Mouse (Mus musculus) macrophage (primary cell): ENCODE measurements around the gene Tmem107. TPM values are rescaled to one million over a fixed set of nuclear protein-coding genes. Genes with fewer than 3 reads are reported as not detected.

Experiments used
- H3K27ac ChIP-seq: fragments of 350-480 bp; formaldehyde crosslinking; 2 replicates; pipeline ENCODE4 v1.9.0; 2021
- H3K36me3 ChIP-seq: fragments of 350-480 bp; formaldehyde crosslinking; 2 replicates; pipeline ENCODE4 v1.9.0; 2021; ENCODE audit errors: inconsistent target
- H3K4me3 ChIP-seq: fragments of 350-480 bp; formaldehyde crosslinking; 2 replicates; pipeline ENCODE4 v1.9.0; 2021; ENCODE audit errors: inconsistent target
- H3K79me2 ChIP-seq: fragments of 350-480 bp; formaldehyde crosslinking; 2 replicates; pipeline ENCODE4 v1.9.0; 2021; ENCODE audit errors: inconsistent target
- WGBS: methylation state at CpG from one replicate; pipeline ENCODE4 v1.1.7; 2026; ENCODE audit warnings: inconsistent platforms; ENCODE audit not compliant: missing documents; 5-methylcytosine and 5-hydroxymethylcytosine counted together
- polyA plus RNA-seq: library from polyadenylated mRNA; stranded (reverse); fragments of 250-400 nt; gene quantifications from 3 replicates; pipeline ENCODE4 v1.2.4, GENCODE M21; 2018; ENCODE audit warnings: inconsistent platforms
- total RNA-seq, 78 experiments: library from RNA; depleted of rRNA; stranded (reverse); fragments of 250-400 nt; gene quantifications; 1 replicate in 9 of 78; 2 replicates in 24 of 78; 3 replicates in 43 of 78; 4 replicates in 2 of 78; pipeline ENCODE4 v1.2.4; 2018; ENCODE audit warnings: inconsistent platforms in 56 of 78

Gene Tmem107
- total RNA-seq (2018; cell fraction: chromatin; rRNA removed) = 1 to 10 TPM in 7 of 26 experiments, under 1 TPM in 1, not detected in 18; 0.79 to 3.1 (median 1.5) TPM
- 1 to 10 TPM; 1.9 to 5.8 (median 3.9) TPM for total RNA-seq (2018; cell fraction: cytosol; rRNA removed)
- 1 to 10 TPM in 18 of 26 experiments, under 1 TPM in 1, not detected in 7; 0.86 to 6.4 (median 2.7) TPM for total RNA-seq (2018; cell fraction: nucleus; rRNA removed)
- polyA plus RNA-seq = 4.1 to 7.3 TPM (median 4.2 TPM) in 3 replicates

- H3K79me2 ChIP-seq = no peaks in the 10 kb centered on the region
These were observed at the start of gene Tmem107 for GRCm38 (mm10) chr11:69070590-69071222. TSS of gene Tmem107 (plus strand) at chr11:69070806.

GRCm38 (mm10) chr11:69026562-69026961 lies 44.0 kb upstream of the Tmem107 start:
- peaks cover 37% of the 10 kb centered on the region for H3K36me3 ChIP-seq
- WGBS = 93% methylated on average over 3 of the region's 3 CpGs
- H3K79me2 ChIP-seq = no peaks in the 10 kb centered on the region
- no peak overlapping the region for H3K4me3 ChIP-seq
- no peak overlapping the region for H3K27ac ChIP-seq

More at GRCm38 (mm10) chr11:69070590-69071222, at the start of gene Tmem107:
- no peaks in the 10 kb centered on the region for H3K36me3 ChIP-seq
- H3K4me3 ChIP-seq = peak within 1 kb of the TSS; percentile 63
- under 1% methylated on average over 47 of the region's 47 CpGs for WGBS
- peak within 1 kb of the TSS; percentile 63 for H3K27ac ChIP-seq

DNA sequence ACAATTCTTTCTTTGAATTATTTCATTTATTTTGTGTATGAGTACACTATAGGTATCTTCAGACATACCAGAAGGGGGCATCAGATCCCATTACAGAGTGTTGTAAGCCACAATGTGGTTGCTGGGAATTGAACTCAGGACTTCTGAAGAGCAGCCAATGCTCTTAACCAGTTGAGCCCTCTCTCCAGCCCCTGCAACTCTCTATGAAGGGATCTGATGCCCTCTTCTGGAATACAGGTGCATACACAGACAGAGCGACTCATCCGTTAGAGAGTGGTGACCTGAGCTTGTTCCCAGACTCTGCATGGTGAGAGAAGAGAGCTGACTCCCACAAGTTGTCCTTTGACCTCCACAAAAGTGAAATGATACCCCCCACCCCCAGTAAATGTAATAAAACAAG lies 41.8 kb upstream of the Tmem107 start:
- H3K27ac ChIP-seq = no peak overlapping the region
- H3K79me2 ChIP-seq = no peaks in the 10 kb centered on the region
- H3K4me3 ChIP-seq = no peak overlapping the region
- 95% methylated on average over 2 of the region's 2 CpGs for WGBS
- H3K36me3 ChIP-seq = peaks cover 24% of the 10 kb centered on the region

DNA sequence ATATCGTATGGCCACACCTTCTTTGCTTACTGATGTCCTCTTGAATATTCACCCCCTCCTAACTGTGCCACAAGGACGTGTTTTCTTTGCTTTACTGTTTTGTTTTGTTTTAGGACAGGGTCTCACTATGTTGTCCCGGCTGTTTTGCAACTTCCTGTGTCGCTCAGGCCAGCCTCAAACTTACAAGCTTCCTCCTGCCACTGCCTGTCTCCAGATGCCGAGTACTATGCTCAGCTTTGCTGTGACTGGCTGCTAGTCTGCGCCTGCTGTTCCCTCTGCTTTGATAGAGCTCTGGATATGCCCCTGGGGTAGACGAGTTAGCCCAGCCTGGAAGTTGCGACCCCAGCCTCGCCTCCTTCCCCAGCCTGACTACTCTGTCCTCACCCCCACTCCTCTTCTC lies 37.1 kb upstream of the Tmem107 start:
- Histone ChIP-seq H3K36me3 (no peaks in the 10 kb centered on the region; the same call in 1 of the 2 replicates), H3K4me3 (no peak overlapping the region), H3K79me2 (no peaks in the 10 kb centered on the region), H3K27ac (peak overlapping the region; percentile 45)
- WGBS = 22% methylated on average over 9 of the region's 9 CpGs

GRCm38 (mm10) chr11:69034585-69034984 lies 36.0 kb upstream of the Tmem107 start:
- WGBS = 89% methylated on average over 3 of the region's 3 CpGs
- H3K4me3 ChIP-seq = no peak overlapping the region
- H3K79me2 ChIP-seq = no peaks in the 10 kb centered on the region
- no peak overlapping the region for H3K27ac ChIP-seq
- H3K36me3 ChIP-seq = no peaks in the 10 kb centered on the region

DNA sequence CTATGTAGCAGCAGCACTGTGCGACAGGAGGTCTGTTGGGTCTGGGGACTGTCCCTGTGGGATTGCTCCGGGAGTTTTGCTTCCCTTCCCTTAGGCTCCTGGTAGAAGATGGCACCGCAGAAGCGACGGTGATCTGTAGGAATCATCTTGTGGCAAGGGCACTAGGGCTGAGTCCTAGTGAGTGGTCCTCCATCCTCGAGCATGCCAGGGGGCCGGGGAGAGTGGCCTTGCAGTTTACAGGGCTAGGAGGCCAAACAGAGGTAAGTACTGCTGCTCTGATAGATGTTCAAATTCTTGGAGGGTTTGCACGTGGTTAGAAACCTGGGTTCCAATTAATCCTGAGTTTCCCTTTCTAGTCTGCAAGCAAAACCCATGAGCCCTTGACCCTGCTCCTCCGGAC lies 35.2 kb upstream of the Tmem107 start:
- Histone ChIP-seq H3K79me2 (no peaks in the 10 kb centered on the region), H3K4me3 (no peak overlapping the region), H3K36me3 (no peaks in the 10 kb centered on the region), H3K27ac (peak overlapping the region; percentile 10; the same call in 1 of the 2 replicates)
- 90% methylated on average over 9 of the region's 9 CpGs for WGBS

DNA sequence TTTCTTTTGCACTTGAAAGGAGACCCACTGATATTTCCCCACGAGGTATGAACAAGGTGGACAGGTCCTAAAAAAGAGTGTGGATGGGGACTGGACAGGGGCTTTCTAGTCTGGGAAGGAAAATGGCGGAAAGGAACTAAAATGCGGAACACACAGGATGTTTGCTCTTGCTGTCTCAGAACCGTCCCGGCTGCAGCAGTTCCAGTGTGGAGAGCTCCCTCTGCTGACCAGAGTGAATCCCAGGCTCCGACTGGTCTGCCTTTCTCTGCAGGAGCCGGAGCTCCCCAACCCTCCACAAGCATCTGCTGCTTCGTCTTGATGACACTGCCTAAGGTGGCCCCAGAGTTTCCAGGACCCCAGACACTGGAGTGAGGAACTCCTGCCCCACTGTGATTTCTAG lies 34.8 kb upstream of the Tmem107 start:
- no peaks in the 10 kb centered on the region for H3K79me2 ChIP-seq
- H3K4me3 ChIP-seq = no peak overlapping the region; the same call in 1 of the 2 replicates
- H3K36me3 ChIP-seq = no peaks in the 10 kb centered on the region
- WGBS = 5% methylated on average over 8 of the region's 8 CpGs
- H3K27ac ChIP-seq = peak overlapping the region; percentile 10; the same call in 1 of the 2 replicates

- Histone ChIP-seq H3K27ac (peak overlapping the region; percentile 3; the same call in 1 of the 2 replicates), H3K36me3 (no peaks in the 10 kb centered on the region), H3K79me2 (no peaks in the 10 kb centered on the region), H3K4me3 (peak overlapping the region; percentile 68)
- WGBS = 11% methylated on average over 17 of the region's 20 CpGs
These were observed 33.9 kb upstream of the Tmem107 start for GRCm38 (mm10) chr11:69036486-69037230.

DNA sequence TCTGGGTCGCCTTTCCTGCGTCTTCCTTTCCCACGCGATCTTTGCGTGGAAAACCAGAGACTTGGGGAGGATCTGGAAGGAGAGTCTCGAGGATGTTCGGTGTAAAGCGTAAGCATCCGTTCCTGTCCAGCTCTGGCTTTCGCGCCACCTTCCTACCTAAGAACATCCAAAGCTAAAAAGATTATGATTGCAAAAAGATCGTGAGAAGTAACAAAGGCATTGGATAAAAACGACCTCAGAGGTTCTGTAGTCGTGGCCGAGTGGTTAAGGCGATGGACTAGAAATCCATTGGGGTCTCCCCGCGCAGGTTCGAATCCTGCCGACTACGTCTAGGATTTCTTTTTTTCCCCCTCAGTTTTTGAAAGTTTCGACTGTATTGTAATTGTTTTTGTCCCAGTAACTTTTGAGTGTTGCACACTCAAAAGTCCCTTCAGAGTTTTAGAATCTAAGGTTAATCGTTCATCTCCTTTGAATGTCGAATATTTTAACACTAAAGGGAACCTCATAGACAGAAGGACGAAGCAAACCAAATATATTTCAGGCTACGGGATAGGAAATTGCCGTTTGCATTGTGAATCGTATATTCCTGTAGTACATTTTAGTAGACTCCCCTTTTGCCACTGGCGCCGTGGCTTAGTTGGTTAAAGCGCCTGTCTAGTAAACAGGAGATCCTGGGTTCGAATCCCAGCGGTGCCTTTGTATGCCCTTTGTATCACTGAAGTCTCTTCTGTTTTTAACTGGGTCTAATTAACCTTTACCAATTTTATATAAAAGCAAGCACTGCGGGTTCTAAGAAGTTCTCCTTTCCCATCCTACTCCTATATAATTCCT lies 33.2 kb upstream of the Tmem107 start:
- peak overlapping the region; percentile 3; the same call in 1 of the 2 replicates for H3K27ac ChIP-seq
- H3K79me2 ChIP-seq = no peaks in the 10 kb centered on the region
- H3K4me3 ChIP-seq = peak overlapping the region; percentile 68
- no peaks in the 10 kb centered on the region for H3K36me3 ChIP-seq
- under 1% methylated on average over 34 of the region's 34 CpGs for WGBS

GRCm38 (mm10) chr11:69038173-69038572 lies 32.4 kb upstream of the Tmem107 start:
- WGBS = 93% methylated on average over 5 of the region's 5 CpGs
- H3K4me3 ChIP-seq = no peak overlapping the region
- no peak overlapping the region for H3K27ac ChIP-seq
- H3K36me3 ChIP-seq = no peaks in the 10 kb centered on the region
- H3K79me2 ChIP-seq = no peaks in the 10 kb centered on the region

DNA sequence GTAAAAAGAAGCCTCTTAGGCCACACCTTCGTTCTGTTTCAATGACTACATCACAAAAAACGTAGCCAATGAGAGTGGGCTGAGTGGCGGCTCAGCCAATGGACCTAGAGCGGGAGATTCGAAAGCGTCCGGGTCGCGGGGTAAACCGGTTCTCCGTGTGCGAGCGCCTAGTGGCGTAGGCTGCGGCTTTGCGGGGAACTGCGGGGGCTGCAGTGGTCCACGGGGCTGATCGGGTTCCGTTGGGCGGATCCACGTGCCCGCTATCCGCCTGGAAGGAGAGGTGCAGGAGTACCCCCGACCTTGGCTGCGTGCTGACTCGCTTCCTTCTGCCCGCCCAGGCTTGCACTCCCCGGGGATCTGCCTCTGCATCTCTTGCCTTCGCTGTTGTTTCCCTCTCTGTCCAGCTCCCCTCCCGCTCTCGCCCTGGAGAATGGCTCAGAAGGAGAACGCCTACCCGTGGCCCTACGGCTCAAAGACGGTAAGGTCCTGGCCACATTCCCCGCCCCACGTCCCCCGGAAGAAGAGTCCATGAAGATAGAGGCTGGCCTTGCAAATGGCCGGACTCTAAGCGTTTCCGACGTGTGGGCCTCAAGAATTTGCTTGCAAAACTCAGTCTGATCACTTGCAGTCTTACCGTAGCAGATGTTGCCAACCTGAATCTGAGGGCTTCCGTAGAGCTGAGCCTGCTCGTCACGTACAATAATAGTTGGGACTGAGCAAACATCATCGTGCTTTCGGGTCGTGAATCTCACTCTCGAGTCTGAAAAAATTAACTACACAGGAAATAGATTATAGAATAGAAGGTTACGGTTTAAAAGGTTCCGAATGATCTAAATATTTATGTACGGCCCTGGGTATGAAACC lies 24.8 kb upstream of the Tmem107 start, which contains the start of gene Aurkb:
Gene Aurkb (plus strand): TSS at position 117 of the 864 bp plus-strand sequence.
- Histone ChIP-seq H3K4me3 (peak within 1 kb of the TSS; percentile 79), H3K79me2 (peaks cover 48% of the 10 kb centered on the region), H3K27ac (peak within 1 kb of the TSS; percentile 86), H3K36me3 (no peaks in the 10 kb centered on the region)
- WGBS = under 1% methylated on average over 54 of the region's 54 CpGs

DNA sequence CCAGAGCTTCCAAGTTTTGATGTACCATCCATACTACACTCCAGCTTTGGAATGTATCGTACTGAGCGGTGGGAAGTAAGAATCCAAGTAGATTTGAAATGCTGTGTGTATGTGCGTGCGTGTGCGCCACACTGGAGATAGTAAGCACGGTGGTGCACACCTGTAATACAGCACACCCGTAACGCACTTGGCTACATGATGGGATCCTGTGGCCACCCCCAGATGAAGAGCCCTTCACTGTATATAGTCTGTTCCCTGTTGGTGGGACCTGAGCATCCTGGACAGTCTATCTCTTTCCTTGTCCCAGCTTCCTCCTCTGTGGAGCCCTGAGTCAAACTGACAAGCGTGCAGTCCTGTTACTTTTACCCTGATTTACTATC lies 24.2 kb upstream of the Tmem107 start:
- 32% methylated on average over 9 of the region's 9 CpGs for WGBS
- Histone ChIP-seq H3K4me3 (peak overlapping the region; percentile 79), H3K36me3 (no peaks in the 10 kb centered on the region), H3K79me2 (peaks cover 49% of the 10 kb centered on the region), H3K27ac (peak overlapping the region; percentile 86)

GRCm38 (mm10) chr11:69047592-69047991 lies 23.0 kb upstream of the Tmem107 start:
- Histone ChIP-seq H3K4me3 (no peak overlapping the region), H3K36me3 (no peaks in the 10 kb centered on the region), H3K27ac (no peak overlapping the region), H3K79me2 (peaks cover 49% of the 10 kb centered on the region)
- 95% methylated on average over 11 of the region's 12 CpGs for WGBS
